Mouse (Mus musculus) kidney, adult 9 months (tissue): ENCODE results near the gene Hmg20b.

Experiments
- DNase-seq: peaks from one replicate; pipeline ENCODE4 v3.0.0; 2022

Hmg20b gene

DNA sequence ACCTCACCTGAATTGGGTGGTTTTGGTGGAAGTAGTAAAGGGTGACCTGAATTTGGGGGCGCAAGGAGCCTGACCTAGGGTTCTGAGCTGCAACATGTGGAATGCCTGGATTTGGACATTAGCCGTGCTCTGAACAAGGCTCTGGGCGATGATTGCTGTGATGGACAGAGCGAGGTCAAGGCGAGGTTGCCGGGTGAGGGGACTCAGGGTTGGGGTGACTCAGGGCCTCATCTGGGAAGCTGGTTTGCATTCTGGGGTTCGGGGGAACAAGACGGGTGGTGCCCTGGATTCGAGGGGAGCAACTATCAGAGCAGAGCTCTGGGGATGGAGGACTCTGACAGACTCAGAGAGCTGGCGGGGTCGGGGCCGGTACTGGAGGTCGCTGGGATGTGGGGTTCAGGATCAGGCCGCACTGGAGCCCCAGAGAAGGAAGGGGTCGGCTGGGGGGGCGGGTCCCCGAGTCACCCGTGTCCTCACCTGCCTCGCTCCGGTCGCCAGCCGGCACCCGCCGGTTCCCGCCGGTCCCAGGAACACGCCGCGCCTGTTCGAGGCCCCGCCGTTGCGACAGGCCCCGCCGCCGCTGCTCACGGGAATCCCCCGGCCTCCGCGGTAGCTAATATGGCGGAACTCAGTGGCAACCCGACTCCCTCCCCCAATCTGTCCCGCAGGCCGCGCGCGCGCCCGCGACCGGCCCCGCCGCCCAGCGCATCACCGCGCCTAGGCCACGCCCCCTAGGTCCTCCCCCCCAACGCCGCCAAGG is 27.7 kb upstream of the Hmg20b start, which contains the start of gene Fzr1:
Gene Fzr1, minus strand, starts transcription at position 724 of the 760 bp plus-strand sequence.
- DNase-seq: peak; percentile 54

- no peak for DNase-seq
These were observed 27.0 kb upstream of the Hmg20b start for GRCm38 (mm10) chr10:81377362-81377664.

- DNase-seq: no peak
These were observed 26.5 kb upstream of the Hmg20b start for GRCm38 (mm10) chr10:81376561-81377361.

GRCm38 (mm10) chr10:81375322-81375721 is 25.0 kb upstream of the Hmg20b start:
- no peak for DNase-seq

GRCm38 (mm10) chr10:81367207-81367495 is 16.9 kb upstream of the Hmg20b start:
- no peak for DNase-seq

DNA sequence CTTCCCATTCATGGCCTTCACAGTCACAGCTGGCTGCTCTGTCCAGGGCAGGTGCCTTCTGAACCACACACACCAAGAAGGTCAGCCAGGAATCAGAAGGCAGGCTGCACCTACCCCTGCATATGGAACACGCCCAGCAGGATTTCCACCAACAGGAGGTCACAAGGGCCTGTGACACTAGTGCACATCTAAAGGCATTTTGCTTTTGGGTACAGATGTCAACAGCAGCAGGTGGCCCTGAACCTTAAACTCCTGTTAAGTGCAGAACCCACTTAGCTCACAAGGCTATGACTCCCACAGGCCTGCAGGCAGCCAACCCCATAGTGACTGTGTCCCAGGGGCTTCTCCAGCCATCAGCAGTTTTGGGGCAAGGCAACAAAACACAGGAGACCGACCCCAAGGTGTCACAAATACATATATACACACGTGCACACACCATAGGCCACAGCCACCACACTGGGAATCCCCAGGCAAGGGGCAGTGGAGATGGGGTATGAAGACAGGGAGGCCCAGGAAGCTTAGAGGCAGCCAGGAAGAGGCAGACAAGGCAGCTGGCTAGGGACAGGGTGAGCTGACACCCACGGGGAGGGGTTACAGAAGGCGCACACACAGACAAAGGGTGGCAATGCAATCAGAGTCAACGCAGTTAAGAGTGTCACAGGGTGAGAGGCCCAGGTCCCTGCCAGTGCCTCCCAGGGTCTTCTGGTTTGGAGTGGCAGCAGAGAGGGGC is 16.4 kb upstream of the Hmg20b start:
- no peak for DNase-seq

DNA sequence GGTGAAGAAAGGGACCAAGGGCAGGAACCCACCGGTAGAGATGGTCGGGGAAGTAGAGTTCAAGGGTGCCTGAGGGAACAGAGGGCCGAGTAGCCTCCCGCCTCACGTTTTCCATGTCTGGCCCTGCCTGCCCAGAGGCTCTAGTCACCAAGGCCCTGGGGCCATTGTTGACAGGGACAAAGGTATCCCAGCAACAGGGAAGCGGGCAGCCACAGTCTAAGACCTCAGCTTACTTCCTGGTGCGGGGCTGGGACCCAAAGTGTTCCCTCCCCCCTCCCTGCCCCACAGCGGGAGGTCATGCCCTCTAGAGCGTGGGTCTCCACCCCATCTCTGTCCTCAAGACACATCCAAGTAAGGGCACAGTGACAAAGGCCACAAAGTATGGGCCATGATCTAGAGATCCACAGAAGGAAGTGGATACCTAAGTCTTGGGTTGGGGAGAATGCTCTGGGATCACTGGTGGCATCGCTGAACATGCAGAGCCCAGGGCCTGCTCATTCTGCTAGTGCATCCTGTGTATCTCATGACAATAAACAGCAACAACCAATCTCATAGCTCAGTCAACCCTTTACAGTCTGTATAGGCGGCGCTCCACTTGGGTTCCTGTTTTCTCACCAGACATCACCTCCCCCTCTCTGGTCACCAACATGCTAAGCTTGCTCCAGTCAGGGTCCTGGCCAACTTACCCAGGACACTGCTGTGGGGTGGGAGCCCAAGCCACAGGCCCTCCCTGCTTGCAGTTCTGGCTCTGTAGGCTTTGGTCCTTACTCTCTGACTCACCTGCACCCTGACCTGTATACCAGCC is 15.6 kb upstream of the Hmg20b start, which contains the start of gene 4930404N11Rik:
Gene 4930404N11Rik, minus strand, starts transcription at position 145 of the 805 bp plus-strand sequence.
- no peak for DNase-seq

- no peak for DNase-seq
These were observed 14.8 kb upstream of the Hmg20b start for GRCm38 (mm10) chr10:81365073-81365472.

DNA sequence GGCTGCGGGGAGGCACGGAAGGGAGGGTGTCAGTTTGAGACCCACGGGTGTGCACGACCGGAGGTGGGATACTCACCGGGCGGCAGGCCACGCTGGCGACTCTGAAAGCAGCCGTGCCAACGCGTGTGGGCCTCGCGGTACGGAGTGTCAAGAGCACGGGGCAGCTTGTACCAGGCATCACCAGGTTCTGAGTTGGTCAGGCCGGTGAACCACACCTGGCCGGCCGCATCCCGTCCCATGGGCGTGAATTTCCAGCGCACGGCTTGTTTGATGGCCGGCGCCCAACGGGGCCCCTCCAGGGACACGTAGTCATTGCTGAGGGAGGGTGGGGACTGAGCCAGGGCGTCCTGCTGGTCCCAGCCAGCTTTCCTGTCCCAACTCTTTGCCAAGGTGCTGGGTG is 14.4 kb upstream of the Hmg20b start:
- DNase-seq: no peak

DNA sequence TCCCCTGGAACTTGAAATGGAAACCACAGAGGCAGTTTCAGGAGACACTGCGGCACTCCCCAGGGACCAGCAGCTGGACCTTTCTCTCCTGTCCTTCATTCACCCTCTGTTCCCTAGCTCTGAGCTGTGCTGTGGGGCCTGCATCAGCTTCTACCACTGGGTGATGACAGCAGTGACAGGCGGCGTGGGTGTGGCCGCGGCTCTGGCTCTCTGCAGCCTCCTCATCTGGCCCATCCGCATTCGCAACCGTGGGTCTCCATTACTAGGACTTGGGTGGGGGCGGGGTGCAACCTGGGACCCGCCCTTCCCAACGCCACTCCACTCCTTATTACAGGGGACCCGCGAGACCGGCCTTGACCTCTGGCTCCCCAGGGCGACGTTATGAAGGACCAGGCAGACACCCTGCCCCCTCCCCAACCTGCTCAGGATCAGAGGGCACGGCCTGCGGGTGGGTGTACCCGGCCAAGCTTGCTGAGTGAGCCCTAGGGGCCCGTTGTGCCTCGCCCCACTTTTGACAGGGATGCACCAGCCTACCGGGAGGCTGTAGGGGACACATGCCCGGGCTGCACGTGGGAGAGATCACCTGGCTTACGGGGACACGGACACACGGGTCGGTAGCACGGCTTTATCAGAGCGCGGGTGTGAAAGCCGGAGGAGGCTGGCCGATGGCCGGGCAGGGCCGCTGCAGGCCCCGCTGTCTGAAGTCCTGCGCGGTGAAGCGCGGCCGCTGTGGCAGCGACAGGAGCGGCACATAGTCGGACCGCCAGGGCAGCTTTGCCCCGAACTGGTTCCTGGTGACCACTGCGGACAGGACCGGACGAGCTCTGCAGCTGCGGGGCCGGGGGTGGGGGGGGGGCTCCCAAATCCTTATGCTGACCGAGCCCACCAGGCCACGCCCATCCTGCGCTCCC is 13.4 kb upstream of the Hmg20b start:
- DNase-seq: no peak

DNA sequence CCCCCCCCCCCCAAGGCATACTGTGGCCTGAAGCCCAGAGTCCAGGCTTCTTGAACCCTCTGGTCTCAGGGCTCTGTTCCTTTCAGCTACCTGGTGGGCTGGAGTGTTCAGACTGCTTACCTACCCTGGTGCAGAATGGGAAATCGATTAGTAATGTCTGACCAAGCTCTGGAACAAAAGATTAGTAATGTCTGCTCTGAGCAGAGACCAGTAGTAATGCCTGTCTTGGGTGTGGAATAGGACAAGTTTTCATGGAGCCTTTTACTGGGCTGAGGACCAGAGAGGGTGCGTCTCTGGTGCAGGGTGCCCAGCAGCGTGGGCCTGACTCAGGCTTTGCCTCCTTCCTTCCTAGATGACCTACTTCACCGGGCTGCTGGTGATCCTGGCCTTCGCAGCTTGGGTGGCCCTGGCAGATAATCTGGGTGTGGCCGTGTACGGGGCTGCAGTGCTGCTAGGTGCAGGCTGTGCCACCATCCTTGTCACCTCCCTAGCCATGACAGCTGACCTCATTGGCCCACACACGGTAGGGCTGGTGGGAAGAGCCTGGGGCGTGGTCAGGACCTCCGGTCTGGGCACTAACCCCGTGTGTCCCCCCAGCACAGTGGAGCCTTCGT is 12.2 kb upstream of the Hmg20b start:
- DNase-seq: no peak

GRCm38 (mm10) chr10:81360721-81361120 is 10.4 kb upstream of the Hmg20b start:
- no peak for DNase-seq

DNA sequence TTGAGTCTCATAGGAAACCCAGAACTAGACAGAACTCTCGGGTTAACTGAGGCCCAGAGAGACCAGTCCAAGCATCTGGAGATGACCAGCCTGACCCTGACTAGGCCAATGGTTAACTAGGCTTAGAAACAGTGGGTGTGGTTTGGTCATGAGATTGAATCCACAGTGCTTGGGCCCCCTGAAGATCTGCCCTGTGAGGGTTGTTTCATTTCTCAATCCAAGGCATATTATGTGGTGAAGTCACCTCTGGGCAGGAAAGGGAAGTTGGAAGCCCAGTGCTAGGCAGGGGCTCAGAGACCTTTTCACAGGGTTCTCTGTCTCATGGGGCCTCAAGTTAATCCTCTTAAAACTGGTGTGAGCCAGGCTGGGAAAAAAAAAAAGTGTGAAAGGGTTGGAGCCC is 8.6 kb upstream of the Hmg20b start:
- peak; percentile 74 for DNase-seq

DNA sequence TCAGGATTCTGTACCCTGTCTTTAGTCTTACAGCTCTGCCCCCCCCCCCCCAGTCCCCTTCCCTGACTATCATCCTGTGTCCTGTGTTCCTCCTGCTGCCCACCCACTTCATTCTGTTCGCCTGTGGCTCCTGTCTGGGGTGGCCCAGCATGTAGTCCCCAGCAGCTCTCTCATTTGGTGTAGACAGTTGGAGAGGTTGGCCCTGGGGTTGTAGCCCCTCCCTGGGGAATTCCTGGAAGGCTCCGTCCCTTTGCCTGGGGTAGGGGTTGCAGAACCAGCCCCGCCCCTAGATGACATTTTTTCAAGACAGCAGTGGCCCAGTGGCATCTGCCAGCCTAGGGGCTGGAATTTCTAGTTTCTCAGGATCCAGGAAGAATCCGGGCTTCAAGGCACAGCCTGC is 7.9 kb upstream of the Hmg20b start:
- DNase-seq: no peak

DNA sequence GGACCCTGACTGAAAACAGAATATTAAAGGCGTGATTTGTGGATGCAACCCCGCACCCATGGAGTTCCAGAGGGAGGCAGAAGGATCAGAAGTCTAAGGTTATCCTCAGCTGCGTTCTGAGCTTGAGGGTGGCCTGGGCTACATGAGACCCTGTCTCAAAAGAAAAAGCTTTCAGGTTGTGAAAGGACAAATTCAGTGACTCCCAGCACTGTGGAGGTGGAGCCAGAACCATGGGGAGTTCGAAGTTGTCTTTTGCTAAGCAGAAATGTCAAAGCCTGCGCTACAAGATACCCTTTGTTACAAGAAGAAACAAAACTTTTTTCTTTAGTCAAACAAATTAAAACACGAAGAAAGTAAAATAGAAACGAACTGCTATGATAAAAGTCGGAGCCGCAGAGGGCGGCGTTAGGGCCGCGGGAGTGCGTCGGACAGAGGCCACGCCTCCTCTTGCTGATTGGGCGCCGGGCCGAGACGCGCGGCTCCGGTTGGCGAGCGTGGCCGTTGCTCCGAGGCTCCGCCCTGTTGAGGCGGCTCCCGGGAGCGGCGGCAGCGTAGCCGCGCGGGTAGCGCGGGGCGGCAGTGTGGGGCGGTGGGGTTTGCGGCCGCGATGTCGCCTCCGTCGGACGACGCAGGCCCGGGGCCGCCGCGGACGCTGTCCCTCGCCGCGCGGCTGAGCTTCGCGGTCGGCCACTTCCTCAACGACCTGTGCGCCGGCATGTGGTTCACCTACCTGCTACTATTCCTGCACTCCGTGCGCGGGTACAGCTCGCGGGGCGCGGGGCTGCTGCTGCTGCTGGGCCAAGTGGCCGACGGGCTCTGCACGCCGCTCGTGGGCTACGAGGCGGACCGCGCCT is 6.9 kb upstream of the Hmg20b start, which contains the start of gene Mfsd12:
Gene Mfsd12, plus strand, starts transcription at position 501 of the 854 bp plus-strand sequence.
- DNase-seq: peak; percentile 89

- peak; percentile 63 for DNase-seq
These were observed 6.2 kb upstream of the Hmg20b start for GRCm38 (mm10) chr10:81356352-81356990.

- no peak for DNase-seq
These were observed 5.3 kb upstream of the Hmg20b start for GRCm38 (mm10) chr10:81355533-81355932.

DNA sequence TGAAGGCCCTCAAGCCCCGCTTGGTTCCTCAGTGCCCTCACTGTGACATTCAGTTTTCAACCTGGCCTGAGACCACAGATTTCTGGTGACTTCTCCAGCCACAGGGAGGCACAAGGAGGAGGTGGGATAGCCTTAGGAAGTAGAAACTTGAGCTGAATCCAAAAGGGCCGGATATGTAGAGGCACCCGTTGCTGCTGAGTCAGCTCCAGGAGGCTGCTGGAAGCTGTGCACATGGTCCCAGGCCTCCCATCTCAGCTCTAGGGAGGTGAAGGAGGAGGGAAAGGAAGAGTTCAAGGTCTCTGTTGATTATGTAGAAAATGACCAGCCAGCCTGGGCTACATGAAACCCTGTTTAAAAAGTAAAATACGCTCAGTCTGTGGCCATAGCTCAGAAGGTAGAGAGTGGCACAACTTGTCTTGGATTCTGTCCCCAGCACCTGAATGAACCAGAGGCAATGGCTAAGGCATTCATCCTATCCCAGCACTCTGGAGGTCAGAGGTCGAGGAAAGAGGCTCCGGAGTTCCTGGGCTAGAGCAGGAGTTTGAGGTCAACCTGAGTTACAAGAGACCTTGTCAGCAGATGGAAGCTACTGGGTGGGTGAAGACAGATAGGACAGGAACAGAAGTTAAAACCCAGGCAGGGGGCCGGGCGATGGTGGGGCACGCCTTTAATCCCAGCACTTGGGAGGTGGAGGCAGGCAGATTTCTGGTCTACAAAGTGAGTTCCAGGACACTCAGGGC is 4.6 kb upstream of the Hmg20b start:
- DNase-seq: no peak
